Mouse (Mus musculus): Measurements from ENCODE around the gene Zfp61.

The Zfp61 gene

DNA sequence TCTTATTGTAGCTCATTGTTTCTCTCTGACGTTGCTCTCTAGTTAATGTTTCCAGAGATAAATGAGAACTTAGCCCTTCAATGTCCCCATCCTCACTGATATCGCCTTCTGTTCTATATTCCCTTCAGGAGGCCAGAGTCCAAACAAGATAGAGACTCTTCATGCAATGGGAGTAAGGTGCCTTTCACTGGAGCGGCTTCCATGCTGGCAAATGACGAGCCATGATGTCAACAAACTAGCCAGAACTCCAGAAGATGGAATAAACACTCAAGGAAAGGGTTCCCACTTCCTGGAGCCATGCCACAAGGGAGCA lies 41.1 kb downstream of the Zfp61 start:
- no peak for DNase-seq (ENCODE audit: low read depth, low spot score)

DNA sequence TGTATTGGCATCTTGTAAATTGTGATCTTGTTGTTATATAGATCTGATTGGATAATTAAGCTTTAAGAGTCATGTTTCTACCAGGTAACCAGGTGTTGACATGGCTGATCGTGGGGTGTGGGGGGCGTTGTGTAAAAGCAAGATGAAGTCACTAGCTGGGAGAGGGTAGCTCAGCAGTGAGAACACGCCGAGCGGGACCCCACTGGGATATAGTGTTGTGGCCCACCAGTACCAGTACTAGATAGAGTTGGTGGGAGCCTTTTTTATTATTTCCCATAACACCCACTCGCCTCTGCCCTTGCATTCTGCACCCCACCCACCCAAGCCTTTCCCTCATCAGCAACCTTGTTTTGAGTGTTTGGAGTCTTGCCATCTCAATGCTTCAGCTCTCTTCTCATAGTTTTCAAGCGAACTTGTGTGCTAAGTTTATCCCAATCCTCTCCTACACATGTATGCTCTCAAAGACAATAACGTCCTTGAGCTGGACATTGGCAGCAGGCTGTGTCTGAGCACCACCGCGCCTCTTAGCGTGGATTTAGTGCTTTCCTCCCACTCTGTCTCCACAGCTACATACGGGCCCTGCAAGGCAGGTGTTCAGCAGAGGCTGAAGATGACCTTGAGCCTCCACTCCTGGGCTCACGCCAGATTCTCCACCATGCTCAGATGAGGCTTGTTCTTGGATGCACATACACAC lies 41.6 kb downstream of the Zfp61 start:
- no peak for DNase-seq (ENCODE audit: low read depth, low spot score)

DNA sequence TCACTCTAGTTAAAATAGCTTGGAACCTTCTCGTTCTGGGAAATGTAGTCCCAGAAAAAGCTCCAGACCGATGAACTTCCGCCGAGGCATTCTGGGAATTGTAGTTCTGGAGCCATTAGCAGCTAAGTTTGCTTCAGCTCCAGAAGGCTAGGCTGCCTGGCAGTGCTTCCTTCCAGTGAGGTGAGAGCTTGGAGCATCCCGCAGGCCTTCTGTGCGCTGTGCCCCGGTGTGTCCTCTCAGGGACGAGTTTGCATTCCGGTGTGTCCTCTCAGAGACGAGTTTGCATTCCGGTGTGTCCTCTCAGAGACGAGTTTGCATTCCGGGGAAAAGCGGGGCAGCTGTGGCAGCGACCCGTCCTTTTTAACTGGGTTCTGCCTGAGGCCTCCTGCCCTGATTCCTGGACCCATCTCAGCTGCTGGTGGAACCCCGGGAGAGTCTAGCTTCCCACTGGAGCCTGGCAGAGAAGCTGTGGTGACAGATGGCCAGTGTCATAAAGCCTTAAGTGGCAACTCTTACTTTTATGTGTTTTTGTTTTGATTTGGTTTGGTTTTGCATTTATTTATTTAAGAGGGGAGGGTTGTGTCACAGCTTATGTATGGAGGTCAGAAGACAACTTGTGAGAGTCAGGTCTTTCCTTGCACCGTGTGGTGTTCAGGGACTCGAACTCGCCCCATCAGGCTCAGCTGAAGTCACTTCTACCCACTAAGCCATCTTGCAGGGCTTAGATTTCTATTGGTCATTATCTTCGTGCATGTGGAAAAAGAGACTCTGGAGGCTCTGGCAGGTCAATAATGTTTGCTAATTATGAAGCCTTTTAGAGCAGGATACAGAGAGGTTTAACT lies 46.2 kb downstream of the Zfp61 start, which contains the start of gene Zfp108:
Gene Zfp108, plus strand, starts transcription at position 162 of the 842 bp plus-strand sequence.
- peak; percentile 81 for DNase-seq (ENCODE audit: low read depth, low spot score)

DNA sequence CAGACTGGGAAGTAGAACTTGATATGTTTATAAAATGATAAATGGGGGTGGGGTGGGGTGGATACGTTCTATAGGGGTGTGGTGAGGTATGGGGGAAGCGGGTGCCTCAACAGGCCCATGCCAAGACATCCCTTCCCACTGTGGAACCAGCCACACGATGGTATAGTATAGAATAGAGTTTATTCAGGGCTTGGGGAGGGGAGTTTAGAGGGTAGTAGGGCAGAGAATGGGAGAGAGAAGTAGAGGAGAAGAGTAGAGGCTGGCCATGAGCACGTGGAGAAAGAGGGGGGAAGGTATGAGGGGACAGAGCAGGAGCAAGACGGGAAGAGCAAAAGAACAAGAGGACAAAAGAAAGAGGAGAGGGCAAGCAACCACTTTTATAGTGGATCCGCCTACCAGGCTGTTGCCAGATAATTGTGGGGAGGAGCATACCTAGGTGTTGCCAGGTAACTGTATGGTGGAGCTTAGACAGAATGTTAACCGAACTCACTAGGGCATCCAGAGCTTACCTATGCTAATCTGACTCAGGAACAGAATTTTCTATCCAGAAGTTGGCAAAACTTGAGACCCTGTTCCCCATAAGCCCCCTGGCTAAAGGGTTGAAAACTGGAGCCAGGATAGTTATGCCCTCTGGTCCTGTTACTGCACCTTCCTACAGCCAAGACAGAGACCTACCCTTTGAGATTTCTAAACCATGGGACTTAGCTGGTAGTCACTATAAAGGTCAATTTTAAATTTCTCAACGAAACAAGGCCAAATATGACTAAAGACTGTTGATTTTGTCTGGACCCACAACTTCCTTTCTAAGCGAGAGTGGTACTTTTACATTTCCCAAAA lies 47.0 kb downstream of the Zfp61 start:
- DNase-seq (ENCODE audit: low read depth, low spot score), result no peak

All from forelimb bud, embryonic 11.5 days (tissue).